Mouse (Mus musculus): ENCODE results near the gene Gm3238. TPM values are rescaled to one million over a fixed set of nuclear protein-coding genes. Genes with fewer than 3 reads are reported as not detected.
"Not testable (repeated sequence)": the region's sequence is repeated elsewhere in the genome, so short reads cannot be mapped to it uniquely, and the experiment has no call there.

Gene Gm3238
- total RNA-seq, 2 experiments from 2014 or later, result not detected

GRCm38 (mm10) chr10:77751254-77751653 is 19.9 kb downstream of the Gm3238 start, which contains the start of gene Gm9736:
TSS of gene Gm9736 (minus strand) at chr10:77751354.
- intact Hi-C loops (cut with DNase I); DNase-seq: not testable (repeated sequence)

GRCm38 (mm10) chr10:77750686-77751085 is 20.4 kb downstream of the Gm3238 start:
- intact Hi-C loops (cut with DNase I), result not testable (repeated sequence)
- DNase-seq, result peak; percentile 38

- intact Hi-C loops (cut with DNase I), result not testable (repeated sequence)
- DNase-seq, result peak; percentile 62
These were observed 29.0 kb downstream of the Gm3238 start, which contains the start of gene Gm18596 for GRCm38 (mm10) chr10:77741924-77742688. TSS of gene Gm18596 (minus strand) at chr10:77742638.

GRCm38 (mm10) chr10:77738929-77739328 is 32.2 kb downstream of the Gm3238 start:
- DNase-seq, result no peak
- intact Hi-C loops (cut with DNase I), result no loop called here

GRCm38 (mm10) chr10:77735928-77736327 is 35.2 kb downstream of the Gm3238 start:
- intact Hi-C loops (cut with DNase I), result no loop called here
- no peak for DNase-seq

- DNase-seq, result no peak
- intact Hi-C loops (cut with DNase I), result no loop called here
These were observed 41.9 kb downstream of the Gm3238 start for GRCm38 (mm10) chr10:77729241-77729640.

GRCm38 (mm10) chr10:77728280-77728679 is 42.8 kb downstream of the Gm3238 start:
- intact Hi-C loops (cut with DNase I), result no loop called here
- DNase-seq, result no peak

GRCm38 (mm10) chr10:77726186-77726585 is 44.9 kb downstream of the Gm3238 start, which contains the start of gene Gm10100:
TSS of gene Gm10100 (plus strand) at chr10:77726486.
- no peak for DNase-seq
- intact Hi-C loops (cut with DNase I), result no loop called here

GRCm38 (mm10) chr10:77724855-77725254 is 46.3 kb downstream of the Gm3238 start:
- intact Hi-C loops (cut with DNase I), result no loop called here
- DNase-seq, result no peak

Other genes with a start within 250 kb of the Gm3238 start
- 1 to 10 TPM; 1.7 to 2.2 TPM for gene Itgb2, start 241.1 kb downstream of the Gm3238 start, total RNA-seq (2021)
- gene Pttg1ip, start 189.6 kb downstream of the Gm3238 start, total RNA-seq (2021), result 10 to 100 TPM; 54.7 to 62.7 TPM
- 100 to 1,000 TPM; 175 to 189 TPM for gene Sumo3, start 165.2 kb downstream of the Gm3238 start, total RNA-seq (2021)
- gene Gm49325, start 165.1 kb downstream of the Gm3238 start, total RNA-seq (2021), result 10 to 100 TPM in 1 of 2 experiments, not detected in 1; 21.0 TPM
- gene Ube2g2, start 149.1 kb downstream of the Gm3238 start, total RNA-seq (2021), result 10 to 100 TPM; 45.1 to 47.6 TPM
- not detected for gene Tspear, start 84.8 kb downstream of the Gm3238 start, total RNA-seq (2021)
- not detected for gene Gm19402, start 80.6 kb downstream of the Gm3238 start, total RNA-seq (2021)
- gene Gm9508, start 74.1 kb downstream of the Gm3238 start, total RNA-seq (2021), result not detected
- not detected for gene Gm10272, start 64.7 kb downstream of the Gm3238 start, total RNA-seq (2021)
- gene Gm10024, start 59.9 kb downstream of the Gm3238 start, total RNA-seq (2021), result not detected
- gene Gm10142, start 55.5 kb downstream of the Gm3238 start, total RNA-seq (2021), result not detected
- not detected for gene Krtap12-1, start 50.7 kb downstream of the Gm3238 start, total RNA-seq (2021)
- gene Gm10100, start 44.8 kb downstream of the Gm3238 start, total RNA-seq (2021), result not detected
- gene Gm18596, start 28.7 kb downstream of the Gm3238 start, total RNA-seq (2021), result not detected
- gene Gm9736, start 20.0 kb downstream of the Gm3238 start, total RNA-seq (2021), result not detected
- gene Gm3233, start 11.6 kb downstream of the Gm3238 start, total RNA-seq (2021), result not detected
- gene Gm7138, start 5.6 kb upstream of the Gm3238 start, total RNA-seq (2021), result not detected
- gene Gm3250, start 11.2 kb upstream of the Gm3238 start, total RNA-seq (2021), result not detected
- gene Gm7137, start 16.9 kb upstream of the Gm3238 start, total RNA-seq (2021), result not detected
- not detected for gene Gm9639, start 23.8 kb upstream of the Gm3238 start, total RNA-seq (2021)
- not detected for gene Gm19668, start 27.8 kb upstream of the Gm3238 start, total RNA-seq (2021)
- not detected for gene Gm9507, start 40.5 kb upstream of the Gm3238 start, total RNA-seq (2021)
- not detected for gene Gm2696, start 43.4 kb upstream of the Gm3238 start, total RNA-seq (2021)
- gene Krtap10-4, start 55.8 kb upstream of the Gm3238 start, total RNA-seq (2021), result not detected
- not detected for gene Krtap10-10, start 64.6 kb upstream of the Gm3238 start, total RNA-seq (2021)
- gene Gm36176, start 75.5 kb upstream of the Gm3238 start, total RNA-seq (2021), result not detected
- gene Gm10318, start 81.5 kb upstream of the Gm3238 start, total RNA-seq (2021), result not detected
- gene Gm3285, start 90.7 kb upstream of the Gm3238 start, total RNA-seq (2021), result not detected
- 10 to 100 TPM; 38.5 to 39.1 TPM for gene Lrrc3, start 131.2 kb upstream of the Gm3238 start, total RNA-seq (2021)
- gene Trpm2, start 199.2 kb upstream of the Gm3238 start, total RNA-seq (2021), result 10 to 100 TPM; 14.1 to 22.9 TPM
- gene 1810043G02Rik, start 207.2 kb upstream of the Gm3238 start, total RNA-seq (2021), result 10 to 100 TPM; 28.9 to 35.3 TPM
- gene Pfkl, start 238.8 kb upstream of the Gm3238 start, total RNA-seq (2021), result 10 to 100 TPM; 73.2 to 83.6 TPM